Mouse (Mus musculus): ENCODE measurements around the gene Prss41. TPM values are rescaled to one million over a fixed set of nuclear protein-coding genes. Genes with fewer than 3 reads are reported as not detected.

Prss41 gene
- polyA plus RNA-seq, 1 experiment from 2014 or later, result 2.0 TPM

GRCm38 (mm10) chr17:23853292-23853691, 9.3 kb upstream of the Prss41 start:
- Histone ChIP-seq H3K4me3 (no peak overlapping the region), H3K4me1 (no peaks in the 10 kb centered on the region), H3K27me3 (no peaks in the 10 kb centered on the region), H3K36me3 (no peaks in the 10 kb centered on the region), H3K9me3 (no peaks in the 10 kb centered on the region), H3K4me2 (no peak overlapping the region), H3K27ac (no peak overlapping the region), H3K9ac (no peak overlapping the region)
- WGBS, result 29% methylated on average over 5 of the region's 5 CpGs
- no peak for ATAC-seq (ENCODE audit: insufficient number of reproducible peaks, insufficient read depth, low FRiP score, low TSS enrichment, low read depth)

DNA sequence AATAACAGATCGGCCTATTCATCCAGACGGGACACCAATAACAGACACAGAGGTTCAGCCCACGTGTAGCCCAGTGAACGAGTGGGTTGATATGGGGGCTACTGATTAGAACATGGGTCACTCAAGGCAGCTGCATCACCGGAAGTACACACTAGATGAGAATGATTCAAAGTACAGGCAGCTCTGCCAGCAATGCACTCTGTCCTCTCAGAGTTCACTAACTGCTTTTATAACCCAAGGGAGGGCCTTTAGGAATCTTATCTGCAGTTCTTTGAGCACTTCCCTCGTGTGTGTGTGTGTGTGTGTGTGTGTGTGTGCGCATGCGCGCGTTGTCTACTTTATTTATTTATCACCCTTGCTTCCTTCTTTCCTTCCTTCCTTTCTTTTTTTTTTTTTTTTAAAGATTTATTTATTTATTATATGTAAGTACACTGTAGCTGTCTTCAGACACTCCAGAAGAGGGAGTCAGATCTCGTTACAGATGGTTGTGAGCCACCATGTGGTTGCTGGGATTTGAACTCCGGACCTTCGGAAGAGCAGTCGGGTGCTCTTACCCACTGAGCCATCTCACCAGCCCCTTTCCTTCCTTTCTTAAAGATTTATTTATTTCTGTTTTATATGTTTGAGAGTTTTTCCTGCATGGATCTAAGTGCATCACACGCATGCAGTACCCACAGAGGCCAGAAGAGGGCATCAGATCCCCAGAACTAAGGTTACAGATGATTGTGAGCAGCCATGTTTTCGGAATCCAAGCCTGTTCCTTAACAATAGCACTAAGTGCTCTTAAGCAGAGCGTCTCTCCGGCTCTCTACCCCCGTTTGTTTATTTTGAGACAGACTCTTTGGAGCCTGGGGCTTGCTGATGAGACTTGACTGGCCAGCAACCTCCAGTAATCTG, 7.1 kb upstream of the Prss41 start:
- Histone ChIP-seq H3K4me1 (no peaks in the 10 kb centered on the region), H3K4me3 (no peak overlapping the region), H3K9ac (no peak overlapping the region), H3K9me3 (no peaks in the 10 kb centered on the region; the same call in 1 of the 2 replicates), H3K27ac (no peak overlapping the region), H3K36me3 (no peaks in the 10 kb centered on the region), H3K4me2 (no peak overlapping the region), H3K27me3 (no peaks in the 10 kb centered on the region)
- ATAC-seq (ENCODE audit: insufficient number of reproducible peaks, insufficient read depth, low FRiP score, low TSS enrichment, low read depth), result no peak
- 60% methylated on average over 19 of the region's 19 CpGs for WGBS

DNA sequence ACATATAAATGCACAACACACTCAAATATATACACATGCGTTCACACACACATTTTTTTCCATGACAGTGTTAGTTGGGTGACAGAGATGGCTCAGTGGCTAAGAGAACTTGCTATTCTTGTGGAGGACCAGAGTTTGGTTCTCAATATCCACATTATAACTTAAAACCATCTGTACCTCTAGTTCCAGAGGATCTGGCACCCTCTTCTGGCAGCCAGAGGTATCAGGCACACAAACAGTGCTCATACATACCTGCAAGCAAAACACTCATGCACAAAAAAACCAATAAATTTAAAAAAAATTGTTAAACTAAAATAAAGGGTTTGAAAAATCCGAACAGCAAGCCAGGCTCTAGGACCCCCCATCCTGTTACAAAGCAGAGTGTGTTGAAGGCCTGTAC, 6.1 kb upstream of the Prss41 start:
- no peak overlapping the region for H3K4me2 ChIP-seq
- 47% methylated on average over 2 of the region's 2 CpGs for WGBS
- H3K9ac ChIP-seq, result no peak overlapping the region
- no peaks in the 10 kb centered on the region; the same call in 1 of the 2 replicates for H3K9me3 ChIP-seq
- ATAC-seq (ENCODE audit: insufficient number of reproducible peaks, insufficient read depth, low FRiP score, low TSS enrichment, low read depth), result no peak
- H3K27ac ChIP-seq, result no peak overlapping the region
- no peaks in the 10 kb centered on the region for H3K27me3 ChIP-seq
- H3K4me1 ChIP-seq, result no peaks in the 10 kb centered on the region
- no peaks in the 10 kb centered on the region for H3K36me3 ChIP-seq
- H3K4me3 ChIP-seq, result no peak overlapping the region

DNA sequence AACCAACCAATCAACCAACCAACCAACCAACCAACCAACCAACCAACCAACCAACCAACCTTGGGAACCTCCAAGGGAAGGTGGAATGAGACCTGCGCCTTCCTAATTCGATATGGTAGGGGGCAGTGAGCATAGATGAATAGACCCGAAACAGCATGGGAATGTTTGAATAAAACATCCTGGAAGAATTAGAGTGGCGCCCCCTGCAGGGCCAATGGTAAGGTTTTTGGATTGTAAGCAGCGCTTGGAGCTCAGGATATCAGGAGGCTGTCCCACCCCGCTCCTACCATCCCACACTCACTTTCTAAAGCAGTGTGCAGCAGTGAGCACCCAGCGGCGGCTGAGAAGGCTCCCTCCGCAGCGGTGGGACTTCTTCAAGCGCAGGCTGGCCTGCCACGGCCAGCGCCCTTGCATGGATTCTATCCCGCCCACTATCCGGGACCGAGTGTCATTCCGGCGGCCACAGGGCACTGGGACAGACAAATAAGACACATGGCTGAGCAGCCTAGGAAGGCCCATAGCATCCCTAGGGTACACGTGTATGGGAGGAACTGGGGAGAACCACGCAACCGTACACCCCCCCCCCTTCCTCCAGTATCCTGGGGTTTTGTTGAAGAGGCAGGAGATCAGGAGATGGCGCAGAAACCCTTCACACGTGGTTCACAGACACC, 696 bp downstream of the Prss41 start:
- peak overlapping the region; percentile 50 for H3K4me2 ChIP-seq
- WGBS, result 47% methylated on average over 23 of the region's 23 CpGs
- no peak for ATAC-seq (ENCODE audit: insufficient number of reproducible peaks, insufficient read depth, low FRiP score, low TSS enrichment, low read depth)
- no peaks in the 10 kb centered on the region for H3K36me3 ChIP-seq
- peak overlapping the region; percentile 26 for H3K4me3 ChIP-seq
- H3K27me3 ChIP-seq, result no peaks in the 10 kb centered on the region; the same call in 1 of the 2 replicates
- H3K9me3 ChIP-seq, result no peaks in the 10 kb centered on the region; the same call in 1 of the 2 replicates
- no peaks in the 10 kb centered on the region for H3K4me1 ChIP-seq
- no peak overlapping the region for H3K27ac ChIP-seq
- H3K9ac ChIP-seq, result peak overlapping the region; percentile 1; the same call in 1 of the 2 replicates

- H3K27ac ChIP-seq, result no peak overlapping the region
- WGBS, result 26% methylated on average over 4 of the region's 4 CpGs
- no peaks in the 10 kb centered on the region for H3K9me3 ChIP-seq
- no peak for ATAC-seq (ENCODE audit: insufficient number of reproducible peaks, insufficient read depth, low FRiP score, low TSS enrichment, low read depth)
- no peak overlapping the region for H3K4me2 ChIP-seq
- H3K4me3 ChIP-seq, result no peak overlapping the region
- peaks cover 4% of the 10 kb centered on the region for H3K27me3 ChIP-seq
- H3K36me3 ChIP-seq, result no peaks in the 10 kb centered on the region
- H3K4me1 ChIP-seq, result no peaks in the 10 kb centered on the region
- H3K9ac ChIP-seq, result no peak overlapping the region
Measured at GRCm38 (mm10) chr17:23841145-23841544, 2.8 kb downstream of the Prss41 start.

GRCm38 (mm10) chr17:23836006-23836575, 7.9 kb downstream of the Prss41 start, which contains the start of gene Prss33:
Prss33 (minus strand) TSS chr17:23836056.
- no peaks in the 10 kb centered on the region for H3K36me3 ChIP-seq
- WGBS, result 62% methylated on average over 8 of the region's 8 CpGs
- no peak for ATAC-seq (ENCODE audit: insufficient number of reproducible peaks, insufficient read depth, low FRiP score, low TSS enrichment, low read depth)

GRCm38 (mm10) chr17:23831201-23831600, 12.8 kb downstream of the Prss41 start:
- no peak overlapping the region for H3K9ac ChIP-seq
- peaks cover 12% of the 10 kb centered on the region for H3K36me3 ChIP-seq
- no peak for ATAC-seq (ENCODE audit: insufficient number of reproducible peaks, insufficient read depth, low FRiP score, low TSS enrichment, low read depth)
- peaks cover 20% of the 10 kb centered on the region for H3K4me1 ChIP-seq
- H3K9me3 ChIP-seq, result no peaks in the 10 kb centered on the region
- WGBS, result 88% methylated on average over 1 of the region's 1 CpGs
- peaks cover 40% of the 10 kb centered on the region for H3K27me3 ChIP-seq
- H3K4me3 ChIP-seq, result no peak overlapping the region
- no peak overlapping the region for H3K4me2 ChIP-seq
- no peak overlapping the region for H3K27ac ChIP-seq

More at GRCm38 (mm10) chr17:23836006-23836575, 7.9 kb downstream of the Prss41 start, which contains the start of gene Prss33:
- Histone ChIP-seq H3K27ac (no peak within 1 kb of the TSS), H3K4me3 (no peak within 1 kb of the TSS), H3K27me3 (peaks cover 36% of the 10 kb centered on the region), H3K9me3 (no peaks in the 10 kb centered on the region), H3K9ac (no peak within 1 kb of the TSS; the same call in none of the 2 replicates), H3K4me2 (no peak within 1 kb of the TSS), H3K4me1 (no peaks in the 10 kb centered on the region)

GRCm38 (mm10) chr17:23829064-23829619, 14.8 kb downstream of the Prss41 start, which contains the start of gene Elob:
Elob (minus strand) TSS chr17:23829136.
- peaks cover 20% of the 10 kb centered on the region for H3K4me1 ChIP-seq
- ATAC-seq (ENCODE audit: insufficient number of reproducible peaks, insufficient read depth, low FRiP score, low TSS enrichment, low read depth), result peak; percentile 91
- peak within 1 kb of the TSS; percentile 93 for H3K9ac ChIP-seq
- H3K4me2 ChIP-seq, result peak within 1 kb of the TSS; percentile 71
- H3K27ac ChIP-seq, result peak within 1 kb of the TSS; percentile 95
- peaks cover 32% of the 10 kb centered on the region for H3K36me3 ChIP-seq
- H3K9me3 ChIP-seq, result no peaks in the 10 kb centered on the region
- peaks cover 27% of the 10 kb centered on the region for H3K27me3 ChIP-seq
- H3K4me3 ChIP-seq, result peak within 1 kb of the TSS; percentile 87
- under 1% methylated on average over 36 of the region's 42 CpGs for WGBS

DNA sequence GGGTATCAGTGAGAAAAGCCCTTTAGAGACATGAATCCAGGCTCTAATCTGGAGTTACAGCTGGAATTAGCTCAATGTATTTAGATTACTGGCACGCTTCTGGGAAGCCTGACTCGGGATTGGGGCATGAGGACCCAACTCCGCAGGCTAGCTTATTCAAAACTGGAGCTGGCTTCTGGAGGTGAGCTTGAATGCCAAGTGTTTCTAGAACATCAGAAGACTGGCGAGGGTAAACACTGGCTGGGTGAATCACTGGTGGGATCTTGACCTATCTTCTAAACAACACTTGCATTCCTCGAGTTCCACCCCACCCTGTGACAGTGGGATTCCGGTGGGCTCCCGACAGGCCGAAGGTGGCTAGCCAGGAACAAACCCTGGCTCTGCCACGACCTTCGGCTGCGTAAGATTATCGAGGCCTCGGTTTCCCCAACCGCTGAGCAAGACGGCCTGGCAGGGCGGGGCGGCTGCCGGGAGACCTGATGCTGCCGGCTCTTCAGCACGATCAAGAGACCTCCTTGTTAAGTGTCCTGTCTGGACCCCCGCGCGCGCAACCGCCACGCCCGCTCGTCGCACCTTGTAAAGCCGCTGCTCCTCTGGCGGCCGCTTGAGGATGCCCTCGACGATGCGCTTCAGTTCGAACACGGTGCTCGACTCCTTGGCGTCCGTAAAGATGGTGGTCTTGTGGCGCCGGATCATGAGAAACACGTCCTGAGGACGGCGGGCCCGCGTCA, 15.5 kb downstream of the Prss41 start:
- Histone ChIP-seq H3K4me3 (peak overlapping the region; percentile 87), H3K4me1 (peaks cover 20% of the 10 kb centered on the region), H3K9ac (peak overlapping the region; percentile 93), H3K27me3 (peaks cover 19% of the 10 kb centered on the region), H3K36me3 (peaks cover 39% of the 10 kb centered on the region), H3K27ac (peak overlapping the region; percentile 95), H3K9me3 (no peaks in the 10 kb centered on the region), H3K4me2 (peak overlapping the region; percentile 71)
- peak; percentile 45 for ATAC-seq (ENCODE audit: insufficient number of reproducible peaks, insufficient read depth, low FRiP score, low TSS enrichment, low read depth)
- WGBS, result under 1% methylated on average over 47 of the region's 47 CpGs

DNA sequence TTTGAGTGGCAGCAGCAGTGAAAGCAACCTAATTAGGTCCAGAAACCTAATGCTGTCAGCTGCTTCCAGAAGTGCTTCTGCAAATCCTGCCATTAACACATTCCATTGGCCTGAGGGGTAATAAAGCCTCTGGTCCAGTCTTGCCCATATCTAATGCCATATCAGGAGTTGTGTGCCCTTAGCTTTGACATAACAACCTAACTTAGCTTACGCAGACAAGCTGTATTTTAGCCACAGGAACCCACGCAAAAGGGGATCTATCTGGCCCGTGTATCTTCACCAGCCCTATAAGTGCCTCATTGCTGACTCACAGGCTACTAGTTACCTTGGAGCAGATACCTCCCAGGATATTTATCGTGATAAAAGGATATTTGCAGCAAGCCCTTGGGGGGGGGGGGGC, 18.4 kb downstream of the Prss41 start:
- H3K27ac ChIP-seq, result no peak overlapping the region
- ATAC-seq (ENCODE audit: insufficient number of reproducible peaks, insufficient read depth, low FRiP score, low TSS enrichment, low read depth), result no peak
- WGBS, result 88% methylated on average over 4 of the region's 4 CpGs

More for the DNA sequence above, 18.4 kb downstream of the Prss41 start:
- Histone ChIP-seq H3K9ac (no peak overlapping the region), H3K4me1 (peaks cover 20% of the 10 kb centered on the region), H3K36me3 (peaks cover 68% of the 10 kb centered on the region), H3K4me2 (no peak overlapping the region), H3K4me3 (no peak overlapping the region), H3K27me3 (0 out of 2 replicates have a peak, but pooled peaks cover 3% of the 10 kb centered on the region), H3K9me3 (no peaks in the 10 kb centered on the region)

Data from embryonic facial prominence, embryonic 13.5 days (tissue).